Mouse (Mus musculus) small intestine, adult 2 months (tissue): ENCODE results near the gene D930007J09Rik. TPM values are rescaled to one million over a fixed set of nuclear protein-coding genes. Genes with fewer than 3 reads are reported as not detected.

Experiments used
- H3K27ac ChIP-seq: fragments of 200-500 bp; 2 replicates; pipeline ENCODE4 v1.5.1; 2012; ENCODE audit warnings: low read depth, low read length, control low read depth, inconsistent platforms; ENCODE audit not compliant: insufficient read depth
- H3K27me3 ChIP-seq: fragments of 200-500 bp; 2 replicates; pipeline ENCODE4 v1.6.1; 2012; ENCODE audit warnings: mild to moderate bottlenecking, moderate library complexity, low read length, inconsistent platforms; ENCODE audit not compliant: control insufficient read depth, insufficient read depth
- H3K36me3 ChIP-seq: fragments of 200-500 bp; 2 replicates; pipeline ENCODE4 v1.6.1; 2012; ENCODE audit warnings: mild to moderate bottlenecking, low read length, control low read depth, inconsistent platforms; ENCODE audit not compliant: control insufficient read depth, insufficient read depth
- H3K4me1 ChIP-seq: fragments of 200-500 bp; 2 replicates; pipeline ENCODE4 v1.6.1; 2012; ENCODE audit warnings: low read length, inconsistent platforms, mixed read lengths; ENCODE audit not compliant: control insufficient read depth, insufficient read depth, insufficient read length
- H3K4me3 ChIP-seq: fragments of 200-500 bp; 2 replicates; pipeline ENCODE4 v1.5.1; 2012; ENCODE audit warnings: low read depth, mild to moderate bottlenecking, control low read depth, inconsistent platforms, low read length, moderate library complexity
- CTCF ChIP-seq: fragments of 200-500 bp; IDR thresholded peaks from 2 replicates; pipeline ENCODE4 v1.5.1; 2012; ENCODE audit warnings: low read depth, mild to moderate bottlenecking, control low read depth, inconsistent platforms, low read length, moderate library complexity, mixed read lengths; ENCODE audit not compliant: insufficient replicate concordance, insufficient read length; ENCODE audit errors: extremely low read depth
- POLR2A ChIP-seq: fragments of 200-500 bp; IDR thresholded peaks from 2 replicates; pipeline ENCODE4 v1.6.1; 2012; ENCODE audit warnings: low read depth, mild to moderate bottlenecking, control low read depth, inconsistent platforms, low read length, moderate library complexity
- WGBS: fragments of 180-500 bp; shearing (Covaris S2); methylation state at CpG from one replicate; pipeline ENCODE4 v1.1.7; 2018; 5-methylcytosine and 5-hydroxymethylcytosine counted together
- polyA plus RNA-seq: library from polyadenylated mRNA; depleted of rRNA; stranded (reverse); fragments of >200 nt; gene quantifications from 2 replicates; pipeline ENCODE4 v1.2.3, GENCODE M21; 2012

The D930007J09Rik gene
- polyA plus RNA-seq, 1 experiment: not detected

GRCm38 (mm10) chr13:32819241-32819640 lies 16.6 kb upstream of the D930007J09Rik start:
- Histone ChIP-seq H3K27ac (no peak overlapping the region), H3K4me1 (no peaks in the 10 kb centered on the region), H3K4me3 (no peak overlapping the region), H3K36me3 (peaks cover 47% of the 10 kb centered on the region), H3K27me3 (no peaks in the 10 kb centered on the region)
- TF ChIP-seq CTCF: no peak
- no peak for TF ChIP-seq POLR2A
- 70% methylated on average over 3 of the region's 3 CpGs for WGBS

DNA sequence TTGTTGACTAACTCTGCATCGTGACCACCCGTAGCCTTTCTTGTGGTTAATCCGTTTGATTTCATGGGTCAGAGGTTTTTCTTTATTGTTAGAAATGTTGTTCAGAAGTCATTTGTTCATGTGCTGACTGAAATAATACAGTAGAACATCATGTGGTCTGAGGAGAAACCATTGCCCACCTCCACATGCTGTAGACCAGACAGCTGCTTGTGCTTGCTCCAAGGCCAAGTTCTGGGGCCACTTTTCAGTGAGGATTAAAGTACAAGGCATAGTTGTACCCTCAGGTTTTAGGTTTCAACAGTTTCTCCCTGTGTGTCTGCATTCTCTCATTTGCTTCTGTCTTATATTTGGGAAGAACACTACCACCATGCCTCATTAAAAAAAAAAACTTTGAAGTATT lies 5.0 kb upstream of the D930007J09Rik start:
- no peaks in the 10 kb centered on the region for H3K27me3 ChIP-seq
- TF ChIP-seq POLR2A: no peak
- TF ChIP-seq CTCF: no peak
- H3K27ac ChIP-seq: no peak overlapping the region
- no peak overlapping the region for H3K4me3 ChIP-seq
- peaks cover 4% of the 10 kb centered on the region; the same call in 1 of the 2 replicates for H3K4me1 ChIP-seq
- WGBS: 94% methylated on average over 3 of the region's 3 CpGs
- peaks cover 26% of the 10 kb centered on the region for H3K36me3 ChIP-seq

GRCm38 (mm10) chr13:32806820-32807219 lies 4.2 kb upstream of the D930007J09Rik start:
- 82% methylated on average over 7 of the region's 7 CpGs for WGBS

GRCm38 (mm10) chr13:32803701-32804345 lies 1.2 kb upstream of the D930007J09Rik start:
- Histone ChIP-seq H3K27ac (no peak overlapping the region), H3K36me3 (peaks cover 12% of the 10 kb centered on the region), H3K4me1 (peaks cover 4% of the 10 kb centered on the region; the same call in 1 of the 2 replicates), H3K27me3 (no peaks in the 10 kb centered on the region), H3K4me3 (no peak overlapping the region)
- TF ChIP-seq POLR2A: no peak
- no peak for TF ChIP-seq CTCF
- 79% methylated on average over 4 of the region's 4 CpGs for WGBS

More at GRCm38 (mm10) chr13:32806820-32807219, 4.2 kb upstream of the D930007J09Rik start:
- TF ChIP-seq POLR2A (no peak), CTCF (no peak)
- Histone ChIP-seq H3K4me3 (no peak overlapping the region), H3K27me3 (no peaks in the 10 kb centered on the region), H3K36me3 (peaks cover 22% of the 10 kb centered on the region), H3K27ac (no peak overlapping the region), H3K4me1 (peaks cover 4% of the 10 kb centered on the region; the same call in 1 of the 2 replicates)

DNA sequence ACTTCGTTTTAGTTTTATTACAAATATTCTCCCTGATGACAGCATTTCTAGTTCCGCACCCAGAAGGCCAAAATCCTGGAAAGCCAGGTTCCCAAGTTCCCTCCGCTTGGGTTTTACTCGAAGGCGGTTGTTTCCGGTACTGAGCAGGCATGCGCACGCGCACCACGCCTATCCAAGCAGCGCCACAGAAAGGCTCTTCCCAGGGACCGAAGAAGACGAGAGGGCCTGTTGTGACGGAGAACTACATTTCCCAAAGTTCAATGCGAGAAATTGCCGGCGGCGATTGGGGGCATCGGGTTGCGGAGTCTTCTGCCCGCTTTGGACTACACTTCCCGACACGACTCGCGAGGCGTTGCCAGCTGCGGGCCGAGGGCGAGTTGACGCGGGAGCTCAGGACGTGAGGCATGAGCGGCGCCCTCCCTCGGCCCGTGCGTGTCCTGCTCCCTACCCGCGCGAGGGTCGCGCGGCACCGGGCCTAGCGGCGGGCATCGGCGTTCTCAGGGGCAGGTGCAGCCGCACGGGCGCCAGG lies 892 bp downstream of the D930007J09Rik start, which contains the start of gene Wrnip1:
Gene Wrnip1, plus strand, starts transcription at position 346 of the 529 bp plus-strand sequence.
- WGBS: under 1% methylated on average over 51 of the region's 51 CpGs

GRCm38 (mm10) chr13:32800859-32801258 lies 1.8 kb downstream of the D930007J09Rik start:
- Histone ChIP-seq H3K4me3 (no peak overlapping the region), H3K36me3 (no peaks in the 10 kb centered on the region), H3K4me1 (peaks cover 4% of the 10 kb centered on the region; the same call in 1 of the 2 replicates), H3K27ac (peak overlapping the region; percentile 75), H3K27me3 (no peaks in the 10 kb centered on the region)
- TF ChIP-seq POLR2A (no peak), CTCF (no peak)

More for the DNA sequence above, 892 bp downstream of the D930007J09Rik start, which contains the start of gene Wrnip1:
- H3K36me3 ChIP-seq: peaks cover 2% of the 10 kb centered on the region; the same call in 1 of the 2 replicates
- H3K27me3 ChIP-seq: no peaks in the 10 kb centered on the region
- peak within 1 kb of the TSS; percentile 75 for H3K27ac ChIP-seq
- TF ChIP-seq POLR2A (peak; percentile 43; the same call in 1 of the 2 replicates), CTCF (no peak)
- peak within 1 kb of the TSS; percentile 81 for H3K4me3 ChIP-seq
- peaks cover 4% of the 10 kb centered on the region; the same call in 1 of the 2 replicates for H3K4me1 ChIP-seq

- TF ChIP-seq CTCF: no peak
- no peak for TF ChIP-seq POLR2A
- 70% methylated on average over 2 of the region's 2 CpGs for WGBS
- Histone ChIP-seq H3K27ac (no peak overlapping the region), H3K27me3 (no peaks in the 10 kb centered on the region), H3K4me1 (peaks cover 13% of the 10 kb centered on the region; the same call in 1 of the 2 replicates), H3K4me3 (no peak overlapping the region), H3K36me3 (no peaks in the 10 kb centered on the region)
Observed at GRCm38 (mm10) chr13:32799131-32799530, 3.5 kb downstream of the D930007J09Rik start.
